Mouse (Mus musculus) limb, embryonic 15.5 days (tissue): ENCODE data around the gene Chaf1a. TPM values are rescaled to one million over a fixed set of nuclear protein-coding genes. Genes with fewer than 3 reads are reported as not detected.
A peak's percentile ranks its signal among the peaks of the same experiment; 100 is the strongest.

Experiments used
- ATAC-seq: fragments of 200-750 bp; cut with Nextera tagmentation; 2 replicates; pipeline ENCODE4 v1.8.0; 2017; ENCODE audit warnings: low read depth, moderate TSS enrichment; ENCODE audit not compliant: insufficient number of reproducible peaks, low FRiP score, low TSS enrichment
- H3K27ac ChIP-seq: fragments of 300-500 bp; sonication (generic); 2 replicates; pipeline ENCODE4 v1.5.1; 2015; ENCODE audit warnings: moderate library complexity, mild to moderate bottlenecking, inconsistent platforms
- H3K27me3 ChIP-seq: fragments of 300-500 bp; sonication (generic); 2 replicates; pipeline ENCODE4 v1.6.1; 2015; ENCODE audit warnings: inconsistent platforms
- H3K36me3 ChIP-seq: fragments of 300-500 bp; sonication (generic); 2 replicates; pipeline ENCODE4 v1.6.1; 2015; ENCODE audit warnings: inconsistent platforms
- H3K4me1 ChIP-seq: fragments of 300-500 bp; sonication (generic); 2 replicates; pipeline ENCODE4 v1.6.1; 2015; ENCODE audit warnings: inconsistent platforms
- H3K4me2 ChIP-seq: fragments of 300-500 bp; sonication (generic); 2 replicates; pipeline ENCODE4 v1.6.1; 2015; ENCODE audit warnings: mild to moderate bottlenecking, inconsistent platforms
- H3K4me3 ChIP-seq: fragments of 300-500 bp; sonication (generic); 2 replicates; pipeline ENCODE4 v1.5.1; 2015; ENCODE audit warnings: mild to moderate bottlenecking, inconsistent platforms
- H3K9ac ChIP-seq: fragments of 300-500 bp; sonication (generic); 2 replicates; pipeline ENCODE4 v1.6.1; 2015; ENCODE audit warnings: inconsistent platforms
- H3K9me3 ChIP-seq: fragments of 300-500 bp; sonication (generic); 2 replicates; pipeline ENCODE4 v1.6.1; 2016; ENCODE audit warnings: inconsistent platforms
- WGBS: fragments of 180-500 bp; shearing (Covaris S2); methylation state at CpG from one replicate; pipeline ENCODE4 v1.1.7; 2015; 5-methylcytosine and 5-hydroxymethylcytosine counted together
- polyA plus RNA-seq: library from polyadenylated mRNA; unstranded; fragments of >200 nt; fragmentation: Nextera tagmentation; extraction: Ambion mirVana; gene quantifications from 2 replicates; pipeline ENCODE4 v1.2.1, GENCODE M21; 2015

Gene Chaf1a
- polyA plus RNA-seq, 1 experiment from 2014 or later: 21.4 TPM

DNA sequence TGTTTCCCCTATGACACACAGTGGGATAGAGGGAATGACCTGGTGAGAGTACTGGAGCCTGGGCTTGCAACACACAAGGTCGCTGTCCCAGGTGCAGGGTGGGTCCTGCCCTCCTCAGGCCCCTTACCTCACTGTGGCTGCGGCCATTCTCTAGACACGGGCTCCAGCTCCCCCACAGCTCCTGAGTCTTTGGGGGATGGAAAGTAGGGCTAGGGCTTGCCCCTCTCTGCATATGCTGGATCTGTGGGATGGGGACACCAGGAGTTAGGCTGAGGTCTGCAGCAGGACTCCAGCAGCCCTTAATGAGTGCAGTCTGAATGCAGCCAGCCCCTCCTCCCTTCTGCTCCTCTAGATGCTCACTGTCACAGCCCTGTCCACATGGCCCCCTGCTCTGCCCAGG, 72.5 kb downstream of the Chaf1a start:
- H3K4me3 ChIP-seq: no peak overlapping the region
- 0 out of 2 replicates have a peak, but pooled peaks cover 4% of the 10 kb centered on the region for H3K36me3 ChIP-seq
- H3K27ac ChIP-seq: no peak overlapping the region
- peaks cover 27% of the 10 kb centered on the region for H3K27me3 ChIP-seq
- H3K9me3 ChIP-seq: no peaks in the 10 kb centered on the region
- H3K4me2 ChIP-seq: no peak overlapping the region
- no peak overlapping the region for H3K9ac ChIP-seq
- 71% methylated on average over 3 of the region's 3 CpGs for WGBS
- peaks cover 7% of the 10 kb centered on the region for H3K4me1 ChIP-seq
- ATAC-seq: no peak

DNA sequence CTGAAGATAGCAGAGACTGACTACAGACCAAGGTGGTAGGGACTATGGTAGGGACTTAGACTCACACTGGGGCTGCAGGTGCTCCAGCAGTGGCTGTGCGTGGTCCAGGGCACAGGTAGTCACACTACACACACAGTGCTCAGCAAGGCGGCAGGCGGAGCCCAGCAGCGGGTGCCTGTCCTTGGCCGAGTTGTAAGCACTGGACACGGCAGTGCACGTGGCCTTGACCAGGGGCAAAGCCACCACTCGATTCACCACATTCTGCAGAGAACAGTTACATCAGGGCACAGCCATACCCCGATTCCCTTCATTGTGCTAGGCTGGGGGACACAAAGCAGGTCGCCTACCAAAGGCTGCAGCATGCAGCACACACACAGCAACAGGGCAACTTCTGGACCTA, 76.0 kb downstream of the Chaf1a start:
- no peak overlapping the region for H3K4me2 ChIP-seq
- 78% methylated on average over 10 of the region's 10 CpGs for WGBS
- no peak overlapping the region for H3K9ac ChIP-seq
- no peak overlapping the region for H3K27ac ChIP-seq
- ATAC-seq: no peak
- no peak overlapping the region for H3K4me3 ChIP-seq
- no peaks in the 10 kb centered on the region for H3K9me3 ChIP-seq
- H3K36me3 ChIP-seq: no peaks in the 10 kb centered on the region
- peaks cover 59% of the 10 kb centered on the region for H3K27me3 ChIP-seq
- peaks cover 17% of the 10 kb centered on the region for H3K4me1 ChIP-seq

GRCm38 (mm10) chr17:56117251-56117710, 77.0 kb downstream of the Chaf1a start, which contains the start of gene Plin5:
Gene Plin5 (minus strand): TSS chr17:56117596.
- Histone ChIP-seq H3K27ac (no peak within 1 kb of the TSS), H3K4me1 (peaks cover 17% of the 10 kb centered on the region), H3K27me3 (peaks cover 70% of the 10 kb centered on the region), H3K4me2 (peak within 1 kb of the TSS; percentile 52), H3K36me3 (no peaks in the 10 kb centered on the region), H3K9ac (no peak within 1 kb of the TSS), H3K4me3 (peak within 1 kb of the TSS; percentile 26), H3K9me3 (peaks cover 3% of the 10 kb centered on the region; the same call in 1 of the 2 replicates)
- 2% methylated on average over 27 of the region's 27 CpGs for WGBS
- no peak for ATAC-seq

GRCm38 (mm10) chr17:56119431-56119830, 79.2 kb downstream of the Chaf1a start:
- H3K4me3 ChIP-seq: no peak overlapping the region
- H3K4me2 ChIP-seq: no peak overlapping the region
- H3K36me3 ChIP-seq: no peaks in the 10 kb centered on the region
- peaks cover 12% of the 10 kb centered on the region; the same call in 1 of the 2 replicates for H3K9me3 ChIP-seq
- 39% methylated on average over 12 of the region's 12 CpGs for WGBS
- peaks cover 91% of the 10 kb centered on the region for H3K27me3 ChIP-seq
- H3K4me1 ChIP-seq: peaks cover 25% of the 10 kb centered on the region
- no peak overlapping the region for H3K9ac ChIP-seq
- no peak for ATAC-seq
- H3K27ac ChIP-seq: no peak overlapping the region

- H3K4me1 ChIP-seq: peaks cover 28% of the 10 kb centered on the region
- ATAC-seq: no peak
- peak overlapping the region; percentile 17 for H3K4me3 ChIP-seq
- peaks cover 12% of the 10 kb centered on the region; the same call in 1 of the 2 replicates for H3K9me3 ChIP-seq
- H3K27me3 ChIP-seq: peaks cover 95% of the 10 kb centered on the region
- H3K36me3 ChIP-seq: no peaks in the 10 kb centered on the region
- no peak overlapping the region for H3K27ac ChIP-seq
- H3K9ac ChIP-seq: no peak overlapping the region
- H3K4me2 ChIP-seq: peak overlapping the region; percentile 29
- WGBS: 5% methylated on average over 66 of the region's 66 CpGs
Measured at GRCm38 (mm10) chr17:56119981-56120880, 80.0 kb downstream of the Chaf1a start.

GRCm38 (mm10) chr17:56121826-56122225, 81.6 kb downstream of the Chaf1a start, which contains the start of gene Lrg1:
Gene Lrg1 (minus strand): TSS chr17:56122001.
- H3K4me3 ChIP-seq: no peak within 1 kb of the TSS
- H3K9me3 ChIP-seq: peaks cover 12% of the 10 kb centered on the region; the same call in 1 of the 2 replicates
- no peak for ATAC-seq
- no peak within 1 kb of the TSS for H3K27ac ChIP-seq
- peaks cover 91% of the 10 kb centered on the region for H3K27me3 ChIP-seq
- peaks cover 28% of the 10 kb centered on the region for H3K4me1 ChIP-seq
- H3K4me2 ChIP-seq: no peak within 1 kb of the TSS
- 54% methylated on average over 2 of the region's 2 CpGs for WGBS
- H3K9ac ChIP-seq: no peak within 1 kb of the TSS
- no peaks in the 10 kb centered on the region for H3K36me3 ChIP-seq

Other genes with a start within 250 kb of the Chaf1a start
- gene Zfp119a, start 161.5 kb upstream of the Chaf1a start, polyA plus RNA-seq: 10.0 TPM in 2 replicates
- 13.5 and 14.4 TPM in 2 replicates for gene Zfp959, start 148.3 kb upstream of the Chaf1a start, polyA plus RNA-seq
- gene Zfp119b, start 90.9 kb upstream of the Chaf1a start, polyA plus RNA-seq: 6.9 and 9.1 TPM in 2 replicates
- 3.3 and 3.8 TPM in 2 replicates for gene Ebi3, start 87.8 kb upstream of the Chaf1a start, polyA plus RNA-seq
- 21.7 and 22.1 TPM in 2 replicates for gene Yju2, start 81.3 kb upstream of the Chaf1a start, polyA plus RNA-seq
- 19.9 and 21.4 TPM in 2 replicates for gene Shd, start 70.0 kb upstream of the Chaf1a start, polyA plus RNA-seq
- 12.6 and 18.3 TPM in 2 replicates for gene Fsd1, start 53.9 kb upstream of the Chaf1a start, polyA plus RNA-seq
- 26.0 and 28.2 TPM in 2 replicates for gene Stap2, start 34.9 kb upstream of the Chaf1a start, polyA plus RNA-seq
- gene Mpnd, start 34.7 kb upstream of the Chaf1a start, polyA plus RNA-seq: 71.2 and 82.9 TPM in 2 replicates
- gene Sh3gl1, start 3.8 kb upstream of the Chaf1a start, polyA plus RNA-seq: 210 and 217 TPM in 2 replicates
- 42.1 and 45.6 TPM in 2 replicates for gene Ubxn6, start 34.6 kb downstream of the Chaf1a start, polyA plus RNA-seq
- 103 and 106 TPM in 2 replicates for gene Hdgfl2, start 39.2 kb downstream of the Chaf1a start, polyA plus RNA-seq
- gene Plin4, start 69.4 kb downstream of the Chaf1a start, polyA plus RNA-seq: 0.03 and 0.11 TPM in 2 replicates
- 0.12 and 0.60 TPM in 2 replicates for gene Plin5, start 77.2 kb downstream of the Chaf1a start, polyA plus RNA-seq
- gene Lrg1, start 81.6 kb downstream of the Chaf1a start, polyA plus RNA-seq: 0.55 and 1.7 TPM in 2 replicates
- gene Sema6b, start 99.9 kb downstream of the Chaf1a start, polyA plus RNA-seq: 2.3 and 3.3 TPM in 2 replicates
- gene Tnfaip8l1, start 122.0 kb downstream of the Chaf1a start, polyA plus RNA-seq: 11.3 and 13.1 TPM in 2 replicates
- gene Mydgf, start 143.5 kb downstream of the Chaf1a start, polyA plus RNA-seq: 108 and 119 TPM in 2 replicates
- 33.6 and 34.6 TPM in 2 replicates for gene Dpp9, start 178.5 kb downstream of the Chaf1a start, polyA plus RNA-seq
- gene Fem1a, start 216.4 kb downstream of the Chaf1a start, polyA plus RNA-seq: 14.9 and 19.7 TPM in 2 replicates
- gene Ticam1, start 236.3 kb downstream of the Chaf1a start, polyA plus RNA-seq: 7.1 and 8.6 TPM in 2 replicates